Mouse (Mus musculus) bone marrow, adult 2 months (tissue): ENCODE data around the gene Actr1a. TPM values are rescaled to one million over a fixed set of nuclear protein-coding genes. Genes with fewer than 3 reads are reported as not detected.

Experiments used
- H3K27ac ChIP-seq: fragments of 200-500 bp; 2 replicates; pipeline ENCODE4 v1.5.1; 2012; ENCODE audit warnings: low read depth, mild to moderate bottlenecking, control low read depth, inconsistent platforms, low read length; ENCODE audit not compliant: control insufficient read depth, poor library complexity, insufficient read depth
- H3K4me1 ChIP-seq: fragments of 200-500 bp; 2 replicates; pipeline ENCODE4 v1.6.1; 2011; ENCODE audit warnings: low read length; ENCODE audit not compliant: control insufficient read depth, insufficient read depth
- H3K4me3 ChIP-seq: fragments of 200-500 bp; replicated peaks from 2 replicates; pipeline ENCODE3; 2011; ENCODE audit warnings: mild to moderate bottlenecking, low read depth, low read length, control low read depth; ENCODE audit not compliant: control insufficient read depth
- CTCF ChIP-seq: fragments of 200-500 bp; IDR thresholded peaks from 2 replicates; pipeline ENCODE4 v1.5.1; 2011; ENCODE audit warnings: low read length, control low read depth; ENCODE audit not compliant: control insufficient read depth, insufficient read depth
- POLR2A ChIP-seq: fragments of 200-500 bp; IDR thresholded peaks from 2 replicates; pipeline ENCODE4 v1.6.1; 2011; ENCODE audit warnings: low read depth, mild to moderate bottlenecking, control low read depth, low read length, borderline replicate concordance; ENCODE audit not compliant: control insufficient read depth
- WGBS: fragments of 180-500 bp; shearing (Covaris S2); methylation state at CpG from one replicate; pipeline ENCODE4 v1.1.7; 2018; 5-methylcytosine and 5-hydroxymethylcytosine counted together
- polyA plus RNA-seq: library from polyadenylated mRNA; stranded (reverse); fragments of >200 nt; gene quantifications from 2 replicates; pipeline ENCODE4 v1.2.4, GENCODE M21; 2011; ENCODE audit warnings: low replicate concordance; ENCODE audit not compliant: missing spikeins, insufficient read depth, insufficient read length

The Actr1a gene
- polyA plus RNA-seq, 1 experiment: 53.5 TPM

- no peak for TF ChIP-seq POLR2A
- Histone ChIP-seq H3K27ac (peak within 1 kb of the TSS; percentile 67), H3K4me1 (peaks cover 4% of the 10 kb centered on the region), H3K4me3 (peak within 1 kb of the TSS; percentile 67)
- WGBS: 36% methylated on average over 10 of the region's 10 CpGs
Measured at GRCm38 (mm10) chr19:46350168-46350932, 45.2 kb downstream of the Actr1a start, which contains the start of gene 2310034G01Rik. Gene 2310034G01Rik, minus strand, starts transcription at chr19:46350302.

- Histone ChIP-seq H3K27ac (no peak overlapping the region), H3K4me1 (peaks cover 4% of the 10 kb centered on the region), H3K4me3 (no peak overlapping the region)
- TF ChIP-seq POLR2A: no peak
- TF ChIP-seq CTCF: no peak
- WGBS: 54% methylated on average over 6 of the region's 6 CpGs
Measured at GRCm38 (mm10) chr19:46349550-46349949, 46.0 kb downstream of the Actr1a start.

GRCm38 (mm10) chr19:46348761-46349458 lies 46.6 kb downstream of the Actr1a start:
- under 1% methylated on average over 78 of the region's 78 CpGs for WGBS
- TF ChIP-seq CTCF (no peak), POLR2A (peak; percentile 39; the same call in 1 of the 2 replicates)
- Histone ChIP-seq H3K4me1 (peaks cover 4% of the 10 kb centered on the region), H3K27ac (peak overlapping the region; percentile 67), H3K4me3 (peak overlapping the region; percentile 67)

GRCm38 (mm10) chr19:46347936-46348668 lies 47.4 kb downstream of the Actr1a start:
- peak overlapping the region; percentile 67 for H3K27ac ChIP-seq
- 22% methylated on average over 14 of the region's 14 CpGs for WGBS
- H3K4me1 ChIP-seq: peaks cover 4% of the 10 kb centered on the region
- peak overlapping the region; percentile 67 for H3K4me3 ChIP-seq
- no peak for TF ChIP-seq CTCF

- 91% methylated on average over 1 of the region's 1 CpGs for WGBS
- Histone ChIP-seq H3K4me1 (peaks cover 4% of the 10 kb centered on the region), H3K27ac (no peak overlapping the region), H3K4me3 (no peak overlapping the region)
- no peak for TF ChIP-seq POLR2A
- no peak for TF ChIP-seq CTCF
Measured at GRCm38 (mm10) chr19:46347146-46347545, 48.4 kb downstream of the Actr1a start.

GRCm38 (mm10) chr19:46344710-46345419 lies 50.7 kb downstream of the Actr1a start:
- Histone ChIP-seq H3K4me1 (no peaks in the 10 kb centered on the region; the same call in 1 of the 2 replicates), H3K27ac (no peak overlapping the region), H3K4me3 (no peak overlapping the region)
- 30% methylated on average over 7 of the region's 7 CpGs for WGBS
- TF ChIP-seq POLR2A (no peak), CTCF (no peak)

GRCm38 (mm10) chr19:46339287-46339971 lies 56.1 kb downstream of the Actr1a start:
- WGBS: 6% methylated on average over 7 of the region's 7 CpGs
- peak overlapping the region; percentile 42 for H3K4me3 ChIP-seq

More at GRCm38 (mm10) chr19:46339287-46339971, 56.1 kb downstream of the Actr1a start:
- no peak for TF ChIP-seq CTCF
- TF ChIP-seq POLR2A: no peak
- H3K4me1 ChIP-seq: peaks cover 3% of the 10 kb centered on the region; the same call in 1 of the 2 replicates
- H3K27ac ChIP-seq: peak overlapping the region; percentile 97
